Mouse (Mus musculus): ENCODE data around the gene 4930595D18Rik.
A peak's percentile ranks its signal among the peaks of the same experiment; 100 is the strongest.

The 4930595D18Rik gene

GRCm38 (mm10) chr12:111184476-111184875 is at the start of gene 4930595D18Rik:
Gene 4930595D18Rik, minus strand, starts transcription at chr12:111184491.
- DNase-seq (ENCODE audit: low read depth in 2 of 2, low spot score in 2 of 2), result no peak

GRCm38 (mm10) chr12:111233798-111234197 is 49.5 kb upstream of the 4930595D18Rik start:
- no peak for DNase-seq (ENCODE audit: low read depth in 2 of 2, low spot score in 2 of 2)

- no peak for DNase-seq (ENCODE audit: low read depth in 2 of 2, low spot score in 2 of 2)
Measured at GRCm38 (mm10) chr12:111230793-111231192, 46.5 kb upstream of the 4930595D18Rik start.

- no peak for DNase-seq (ENCODE audit: low read depth in 2 of 2, low spot score in 2 of 2)
Measured at GRCm38 (mm10) chr12:111228488-111228887, 44.2 kb upstream of the 4930595D18Rik start.

GRCm38 (mm10) chr12:111227410-111227809 is 43.1 kb upstream of the 4930595D18Rik start:
- DNase-seq (ENCODE audit: low read depth in 2 of 2, low spot score in 2 of 2), result no peak

GRCm38 (mm10) chr12:111225197-111225780 is 41.0 kb upstream of the 4930595D18Rik start:
- no peak for DNase-seq (ENCODE audit: low read depth in 2 of 2, low spot score in 2 of 2)

- no peak for DNase-seq (ENCODE audit: low read depth in 2 of 2, low spot score in 2 of 2)
Measured at GRCm38 (mm10) chr12:111218867-111219266, 34.6 kb upstream of the 4930595D18Rik start.

- DNase-seq (ENCODE audit: low read depth in 2 of 2, low spot score in 2 of 2), result no peak
Measured at GRCm38 (mm10) chr12:111211729-111212128, 27.4 kb upstream of the 4930595D18Rik start.

GRCm38 (mm10) chr12:111207641-111208040 is 23.4 kb upstream of the 4930595D18Rik start:
- no peak for DNase-seq (ENCODE audit: low read depth in 2 of 2, low spot score in 2 of 2)

GRCm38 (mm10) chr12:111203945-111204344 is 19.7 kb upstream of the 4930595D18Rik start:
- no peak for DNase-seq (ENCODE audit: low read depth in 2 of 2, low spot score in 2 of 2)

GRCm38 (mm10) chr12:111203076-111203475 is 18.8 kb upstream of the 4930595D18Rik start:
- no peak for DNase-seq (ENCODE audit: low read depth in 2 of 2, low spot score in 2 of 2)

- no peak for DNase-seq (ENCODE audit: low read depth in 2 of 2, low spot score in 2 of 2)
Measured at GRCm38 (mm10) chr12:111196548-111196947, 12.3 kb upstream of the 4930595D18Rik start.

- no peak for DNase-seq (ENCODE audit: low read depth in 2 of 2, low spot score in 2 of 2)
Measured at GRCm38 (mm10) chr12:111193331-111193730, 9.0 kb upstream of the 4930595D18Rik start.

- no peak for DNase-seq (ENCODE audit: low read depth in 2 of 2, low spot score in 2 of 2)
Measured at GRCm38 (mm10) chr12:111192777-111193176, 8.5 kb upstream of the 4930595D18Rik start.

GRCm38 (mm10) chr12:111190891-111191290 is 6.6 kb upstream of the 4930595D18Rik start:
- no peak for DNase-seq (ENCODE audit: low read depth in 2 of 2, low spot score in 2 of 2)

GRCm38 (mm10) chr12:111190355-111190754 is 6.1 kb upstream of the 4930595D18Rik start:
- no peak for DNase-seq (ENCODE audit: low read depth in 2 of 2, low spot score in 2 of 2)

GRCm38 (mm10) chr12:111188295-111188694 is 4.0 kb upstream of the 4930595D18Rik start:
- no peak for DNase-seq (ENCODE audit: low read depth in 2 of 2, low spot score in 2 of 2)

GRCm38 (mm10) chr12:111186986-111187385 is 2.7 kb upstream of the 4930595D18Rik start:
- no peak for DNase-seq (ENCODE audit: low read depth in 2 of 2, low spot score in 2 of 2)

- DNase-seq (ENCODE audit: low read depth in 2 of 2, low spot score in 2 of 2), result no peak
Measured at GRCm38 (mm10) chr12:111182378-111182777, 1.9 kb downstream of the 4930595D18Rik start.

GRCm38 (mm10) chr12:111181848-111182247 is 2.4 kb downstream of the 4930595D18Rik start:
- no peak for DNase-seq (ENCODE audit: low read depth in 2 of 2, low spot score in 2 of 2)

- DNase-seq (ENCODE audit: low read depth in 2 of 2, low spot score in 2 of 2), result no peak
Measured at GRCm38 (mm10) chr12:111178772-111179171, 5.5 kb downstream of the 4930595D18Rik start.

- DNase-seq (ENCODE audit: low read depth in 2 of 2, low spot score in 2 of 2), result no peak
Measured at GRCm38 (mm10) chr12:111168891-111169290, 15.4 kb downstream of the 4930595D18Rik start.

- peak; percentile 28 to 34 for DNase-seq (ENCODE audit: low read depth in 2 of 2, low spot score in 2 of 2)
Measured at GRCm38 (mm10) chr12:111166681-111167289, 17.5 kb downstream of the 4930595D18Rik start.
